Mouse (Mus musculus) testis, postnatal 14 days (tissue): ENCODE measurements around the gene Rbpms2.
A peak's percentile ranks its signal among the peaks of the same experiment; 100 is the strongest.
"Not testable (repeated sequence)": the region's sequence is repeated elsewhere in the genome, so short reads cannot be mapped to it uniquely, and the experiment has no call there.

Experiments used
- DNase-seq: peaks from one replicate; pipeline ENCODE4 v3.0.0; 2021; ENCODE audit warnings: low spot score

Rbpms2 gene

GRCm38 (mm10) chr9:65657218-65657617 is 27.8 kb downstream of the Rbpms2 start:
- DNase-seq = no peak

- no peak for DNase-seq
Measured at GRCm38 (mm10) chr9:65661029-65661428, 31.6 kb downstream of the Rbpms2 start.

GRCm38 (mm10) chr9:65661493-65661892 is 32.0 kb downstream of the Rbpms2 start:
- DNase-seq = no peak

DNA sequence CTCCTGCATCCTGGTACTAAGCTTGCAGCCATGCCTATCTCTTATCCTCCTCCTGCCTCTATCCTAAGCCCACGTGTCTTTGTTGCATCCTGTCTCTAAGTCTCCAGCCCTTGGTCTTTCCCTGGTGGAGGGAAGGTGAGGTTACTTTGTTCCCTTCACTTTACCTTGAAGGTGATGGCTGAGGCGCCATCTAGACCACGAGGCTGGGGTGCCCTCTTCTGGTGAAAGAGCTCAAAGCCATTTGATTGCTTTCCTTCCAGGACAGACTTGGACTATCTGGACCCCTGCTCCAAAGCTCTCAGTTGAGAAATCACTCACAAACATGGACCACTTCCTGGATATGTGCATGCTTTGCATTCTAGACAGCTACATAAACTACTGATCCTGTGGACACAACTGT is 34.7 kb downstream of the Rbpms2 start:
- DNase-seq = no peak

- no peak for DNase-seq
Measured at GRCm38 (mm10) chr9:65666042-65666441, 36.6 kb downstream of the Rbpms2 start.

- DNase-seq = no peak
Measured at GRCm38 (mm10) chr9:65667701-65668100, 38.3 kb downstream of the Rbpms2 start, which contains the start of gene Oaz2. Gene Oaz2, plus strand, starts transcription at chr9:65668001.

GRCm38 (mm10) chr9:65671431-65671931 is 42.0 kb downstream of the Rbpms2 start:
- DNase-seq = peak; percentile 76

DNA sequence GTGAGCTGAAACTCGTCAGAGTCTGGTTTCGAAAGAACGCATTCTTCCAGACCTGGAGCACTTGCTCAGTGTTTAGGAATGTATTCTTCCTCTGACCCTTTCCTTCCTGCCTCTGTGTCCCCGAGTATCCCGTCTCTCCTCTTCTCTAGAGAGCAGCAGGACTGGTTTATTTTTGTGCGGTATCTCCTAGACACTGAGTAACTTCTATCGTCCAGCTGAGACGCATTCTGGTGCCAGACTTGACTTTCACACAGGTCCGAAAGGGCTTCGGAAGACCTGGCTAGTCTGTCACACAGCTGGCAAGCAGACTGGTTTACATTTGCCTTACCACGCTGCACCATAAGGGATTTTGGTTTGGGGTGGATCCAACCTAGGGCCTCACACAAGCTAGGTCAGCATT is 43.5 kb downstream of the Rbpms2 start:
- no peak for DNase-seq

GRCm38 (mm10) chr9:65675461-65676357 is 46.3 kb downstream of the Rbpms2 start:
- no peak for DNase-seq

GRCm38 (mm10) chr9:65676358-65677118 is 47.1 kb downstream of the Rbpms2 start:
- DNase-seq = peak; percentile 97

DNA sequence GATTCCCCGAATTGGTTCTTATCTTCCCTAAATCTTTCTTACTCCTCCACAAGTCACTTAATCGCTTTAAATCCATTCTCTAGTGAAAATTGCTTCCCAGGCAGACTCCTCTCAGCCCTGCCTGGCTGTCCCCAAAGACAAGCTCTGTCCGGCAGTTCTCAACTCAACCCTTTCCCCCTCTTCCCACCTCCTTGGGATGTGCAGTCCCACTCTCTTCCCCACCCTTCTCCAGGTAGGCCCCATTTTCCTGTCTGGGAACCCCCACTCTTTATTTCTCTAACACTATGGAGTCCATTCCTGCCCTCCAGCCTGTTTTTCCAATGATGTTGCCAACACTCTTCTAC is 47.6 kb downstream of the Rbpms2 start:
- DNase-seq = no peak

DNA sequence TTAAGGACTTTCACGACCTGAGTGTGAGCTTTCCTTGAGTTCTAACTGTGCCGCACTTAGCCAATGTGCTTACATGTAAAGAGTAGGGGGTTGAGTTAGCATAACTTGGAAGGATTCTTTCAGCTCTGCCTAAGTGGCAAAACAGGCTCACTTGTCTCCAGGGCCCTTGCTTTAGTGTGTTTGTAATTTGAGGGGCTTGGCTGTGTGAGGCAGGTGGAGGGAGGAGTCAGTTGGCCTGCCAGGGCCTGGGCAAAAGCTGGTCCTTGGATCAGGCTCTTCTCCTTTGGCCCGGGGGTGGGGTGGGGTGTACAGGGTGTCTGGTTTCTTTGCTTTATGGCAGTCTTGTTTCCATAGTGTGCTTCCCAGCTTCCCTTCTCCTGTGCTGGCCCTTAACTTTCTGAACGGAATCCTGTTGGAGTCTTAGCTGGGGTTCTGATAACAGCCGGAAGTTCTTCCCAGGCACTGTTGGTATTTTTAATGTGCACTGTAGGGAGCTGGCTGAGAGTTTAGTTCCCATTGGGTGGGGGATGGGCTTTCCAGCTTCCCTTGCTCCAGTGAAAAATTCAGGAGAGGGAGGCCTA is 49.8 kb downstream of the Rbpms2 start:
- DNase-seq = no peak

- DNase-seq = no peak
Measured at GRCm38 (mm10) chr9:65680938-65681633, 51.6 kb downstream of the Rbpms2 start.

DNA sequence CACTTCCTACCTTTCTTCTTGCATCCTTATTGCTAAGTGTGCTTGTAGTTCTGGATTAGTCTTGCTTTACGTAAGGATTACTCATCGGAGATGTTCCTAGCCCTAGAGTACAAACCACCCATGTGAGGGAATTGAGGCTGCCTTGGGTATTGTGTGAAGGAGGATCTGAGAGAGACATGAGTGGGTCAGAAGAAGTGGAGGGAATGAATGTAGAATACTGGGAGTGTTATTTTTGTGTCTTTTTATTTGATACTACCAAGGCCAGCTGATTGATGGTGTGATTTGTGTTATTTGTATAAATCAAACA is 52.1 kb downstream of the Rbpms2 start:
- no peak for DNase-seq

DNA sequence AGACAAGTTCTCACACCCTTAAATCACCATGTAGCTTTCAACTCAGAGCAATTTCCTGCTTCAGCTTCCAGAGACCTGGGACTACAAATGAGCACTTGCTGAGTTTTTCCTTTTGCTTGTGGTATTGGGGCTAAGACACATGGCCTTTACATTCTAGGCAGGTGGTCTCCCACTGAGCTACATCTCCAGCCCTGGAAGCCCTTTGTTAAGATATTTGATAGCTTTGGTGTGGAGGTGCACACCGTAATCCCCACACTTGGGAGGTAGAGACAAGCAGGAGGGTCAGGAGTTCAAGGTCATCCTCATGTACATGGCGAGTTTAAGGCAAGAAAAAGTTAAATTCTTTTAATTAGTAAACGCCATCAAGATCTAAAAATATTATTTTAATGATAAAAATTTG is 52.7 kb downstream of the Rbpms2 start:
- no peak for DNase-seq

GRCm38 (mm10) chr9:65682994-65683393 is 53.5 kb downstream of the Rbpms2 start:
- DNase-seq = no peak

DNA sequence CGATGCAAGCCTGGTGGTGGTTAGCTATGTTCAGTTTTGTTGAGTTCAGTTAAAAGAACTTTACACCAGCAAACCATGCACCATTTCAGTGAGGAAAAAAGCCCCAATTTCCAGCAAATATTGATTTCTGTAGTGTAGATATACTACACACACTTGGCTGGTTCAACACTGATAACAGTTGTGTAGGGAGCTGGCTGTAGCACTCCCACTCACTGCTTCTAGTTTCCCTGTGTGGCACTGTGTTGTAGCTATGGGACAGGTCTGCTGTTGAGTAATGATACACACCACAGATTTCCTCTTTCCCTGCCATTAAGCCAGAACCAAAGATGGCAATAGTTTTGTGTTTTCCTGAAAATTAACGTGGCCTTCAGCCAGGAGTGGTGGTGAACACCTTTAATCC is 55.3 kb downstream of the Rbpms2 start:
- no peak for DNase-seq

- DNase-seq = not testable (repeated sequence)
Measured at GRCm38 (mm10) chr9:65689869-65690268, 60.4 kb downstream of the Rbpms2 start.

- DNase-seq = no peak
Measured at GRCm38 (mm10) chr9:65692466-65692865, 63.0 kb downstream of the Rbpms2 start.

GRCm38 (mm10) chr9:65692959-65693603 is 63.6 kb downstream of the Rbpms2 start:
- no peak for DNase-seq

- DNase-seq = no peak
Measured at GRCm38 (mm10) chr9:65695646-65696045, 66.2 kb downstream of the Rbpms2 start.

DNA sequence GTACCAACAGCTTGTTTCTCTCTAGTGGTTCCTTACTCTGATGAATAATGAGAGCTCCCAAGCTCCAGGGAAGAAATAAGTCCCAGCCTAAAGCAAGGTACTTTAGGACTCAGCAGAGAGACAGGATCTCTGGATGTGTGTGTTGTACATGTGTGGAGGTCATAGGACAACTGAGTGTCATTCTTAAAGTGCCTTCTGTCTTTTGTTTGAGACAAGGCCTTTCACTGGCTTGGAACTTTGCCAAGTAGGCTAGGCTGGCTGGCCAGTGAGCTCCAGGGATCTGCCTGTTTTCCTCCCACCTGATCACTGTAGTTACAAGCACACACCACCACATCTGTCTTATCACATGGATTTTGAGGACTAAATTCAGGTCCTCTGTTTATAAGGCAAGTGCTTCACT is 66.9 kb downstream of the Rbpms2 start:
- DNase-seq = no peak
